Mouse (Mus musculus): Measurements from ENCODE around the gene Nudt16l1. TPM values are rescaled to one million over a fixed set of nuclear protein-coding genes. Genes with fewer than 3 reads are reported as not detected.

The Nudt16l1 gene
- polyA plus RNA-seq (2015; fragmentation: Nextera tagmentation; extraction: Ambion mirVana): 150 and 167 TPM in 2 replicates

DNA sequence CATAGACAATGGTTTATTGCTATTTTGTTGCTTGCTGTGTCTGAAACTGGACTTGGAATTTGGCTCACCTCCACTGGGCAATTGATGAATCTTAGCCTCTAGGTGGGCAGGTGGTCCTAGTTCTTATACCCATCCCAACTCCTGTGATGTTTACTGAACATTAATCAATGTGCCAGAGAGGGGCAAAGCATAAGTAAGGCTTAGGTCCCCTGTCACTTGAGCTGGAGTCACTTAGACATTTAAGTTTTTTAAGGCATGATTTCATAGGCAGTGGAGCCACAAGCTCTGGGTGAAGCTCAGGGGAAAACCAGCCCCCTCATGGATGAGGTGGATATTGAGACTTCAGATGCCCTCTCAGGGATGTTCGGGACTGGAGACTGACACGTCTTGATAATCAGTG lies at the start of gene Nudt16l1:
Gene Nudt16l1 (plus strand): TSS at position 301 of the 400 bp plus-strand sequence.
- Histone ChIP-seq H3K9me3 (no peaks in the 10 kb centered on the region), H3K27me3 (no peaks in the 10 kb centered on the region), H3K27ac (peak within 1 kb of the TSS; percentile 85), H3K9ac (peak within 1 kb of the TSS; percentile 96), H3K4me2 (peak within 1 kb of the TSS; percentile 92), H3K4me3 (peak within 1 kb of the TSS; percentile 88), H3K4me1 (peaks cover 11% of the 10 kb centered on the region), H3K36me3 (peaks cover 74% of the 10 kb centered on the region)
- no peak for ATAC-seq (ENCODE audit: borderline replicate concordance, extremely low read depth, low FRiP score, low TSS enrichment)
- 9% methylated on average over 2 of the region's 2 CpGs for WGBS

- Histone ChIP-seq H3K27ac (no peak overlapping the region), H3K9me3 (no peaks in the 10 kb centered on the region), H3K4me1 (peaks cover 51% of the 10 kb centered on the region), H3K36me3 (0 out of 2 replicates have a peak, but pooled peaks cover 5% of the 10 kb centered on the region), H3K27me3 (no peaks in the 10 kb centered on the region), H3K9ac (no peak overlapping the region), H3K4me2 (no peak overlapping the region), H3K4me3 (no peak overlapping the region)
- 36% methylated on average over 4 of the region's 4 CpGs for WGBS
- no peak for ATAC-seq (ENCODE audit: borderline replicate concordance, extremely low read depth, low FRiP score, low TSS enrichment)
Observed at GRCm38 (mm10) chr16:4890201-4890709, 48.3 kb upstream of the Nudt16l1 start.

DNA sequence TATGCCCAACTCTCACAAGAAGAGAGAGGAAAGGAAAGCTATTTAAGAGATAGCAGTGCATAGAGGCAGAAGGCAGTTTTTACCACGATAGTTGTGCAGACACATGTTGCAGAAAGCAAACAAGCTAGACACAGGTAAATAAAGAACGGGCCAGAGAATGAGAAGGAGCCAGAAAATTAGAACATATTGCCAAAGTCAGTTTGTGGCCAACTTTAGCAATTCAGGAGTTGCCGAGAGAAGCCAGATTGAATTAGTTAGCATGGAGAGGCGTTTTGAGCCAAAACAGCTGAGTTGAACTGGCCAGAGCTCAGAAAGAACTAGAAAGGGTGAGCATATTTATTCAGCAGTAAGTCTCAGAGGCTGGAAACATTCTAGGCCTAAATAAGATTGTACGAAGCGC lies 46.4 kb upstream of the Nudt16l1 start:
- Histone ChIP-seq H3K36me3 (0 out of 2 replicates have a peak, but pooled peaks cover 5% of the 10 kb centered on the region), H3K9me3 (no peaks in the 10 kb centered on the region), H3K27me3 (no peaks in the 10 kb centered on the region), H3K27ac (no peak overlapping the region), H3K4me2 (no peak overlapping the region), H3K9ac (no peak overlapping the region), H3K4me3 (no peak overlapping the region), H3K4me1 (peaks cover 50% of the 10 kb centered on the region)
- no peak for ATAC-seq (ENCODE audit: borderline replicate concordance, extremely low read depth, low FRiP score, low TSS enrichment)
- WGBS: 82% methylated on average over 6 of the region's 6 CpGs

DNA sequence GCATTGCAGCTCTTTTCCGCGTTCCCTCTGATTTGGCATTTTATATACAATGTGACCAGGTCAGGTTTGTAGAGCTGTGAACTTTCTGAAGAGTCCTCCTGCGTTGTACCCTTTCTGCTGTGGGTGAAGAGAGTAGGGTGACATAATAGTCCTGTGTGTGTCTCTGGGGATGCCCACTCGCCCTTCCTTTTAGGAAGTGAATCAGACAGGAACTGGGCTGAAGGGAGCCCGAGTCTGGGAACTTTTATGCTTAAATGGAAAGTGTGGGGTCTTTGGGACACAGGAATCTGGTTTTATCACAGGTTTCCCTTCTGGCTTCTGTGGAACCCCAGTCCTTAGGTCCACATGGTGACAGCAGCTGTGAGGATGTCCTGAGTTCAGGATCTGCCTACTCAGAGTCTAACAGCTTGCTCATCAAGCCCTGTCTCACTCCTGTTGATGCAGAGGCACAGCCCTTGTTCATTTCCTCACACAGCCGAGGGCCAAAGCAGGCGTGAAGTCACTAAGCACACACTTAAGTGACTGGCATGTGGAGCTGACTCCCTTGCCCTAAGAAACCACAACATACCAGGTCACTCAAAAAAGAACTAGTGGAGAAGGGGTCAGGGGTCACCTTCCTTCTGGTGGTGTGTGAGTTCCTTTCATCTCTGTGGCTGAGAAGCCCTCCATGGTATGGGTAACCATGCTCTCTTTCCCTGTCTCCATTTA lies 44.2 kb upstream of the Nudt16l1 start:
- Histone ChIP-seq H3K27me3 (no peaks in the 10 kb centered on the region), H3K4me3 (no peak overlapping the region), H3K9ac (no peak overlapping the region), H3K9me3 (no peaks in the 10 kb centered on the region), H3K4me2 (no peak overlapping the region), H3K27ac (no peak overlapping the region; the same call in 1 of the 2 replicates), H3K4me1 (peaks cover 37% of the 10 kb centered on the region), H3K36me3 (0 out of 2 replicates have a peak, but pooled peaks cover 5% of the 10 kb centered on the region)
- WGBS: 67% methylated on average over 7 of the region's 7 CpGs
- no peak for ATAC-seq (ENCODE audit: borderline replicate concordance, extremely low read depth, low FRiP score, low TSS enrichment)

DNA sequence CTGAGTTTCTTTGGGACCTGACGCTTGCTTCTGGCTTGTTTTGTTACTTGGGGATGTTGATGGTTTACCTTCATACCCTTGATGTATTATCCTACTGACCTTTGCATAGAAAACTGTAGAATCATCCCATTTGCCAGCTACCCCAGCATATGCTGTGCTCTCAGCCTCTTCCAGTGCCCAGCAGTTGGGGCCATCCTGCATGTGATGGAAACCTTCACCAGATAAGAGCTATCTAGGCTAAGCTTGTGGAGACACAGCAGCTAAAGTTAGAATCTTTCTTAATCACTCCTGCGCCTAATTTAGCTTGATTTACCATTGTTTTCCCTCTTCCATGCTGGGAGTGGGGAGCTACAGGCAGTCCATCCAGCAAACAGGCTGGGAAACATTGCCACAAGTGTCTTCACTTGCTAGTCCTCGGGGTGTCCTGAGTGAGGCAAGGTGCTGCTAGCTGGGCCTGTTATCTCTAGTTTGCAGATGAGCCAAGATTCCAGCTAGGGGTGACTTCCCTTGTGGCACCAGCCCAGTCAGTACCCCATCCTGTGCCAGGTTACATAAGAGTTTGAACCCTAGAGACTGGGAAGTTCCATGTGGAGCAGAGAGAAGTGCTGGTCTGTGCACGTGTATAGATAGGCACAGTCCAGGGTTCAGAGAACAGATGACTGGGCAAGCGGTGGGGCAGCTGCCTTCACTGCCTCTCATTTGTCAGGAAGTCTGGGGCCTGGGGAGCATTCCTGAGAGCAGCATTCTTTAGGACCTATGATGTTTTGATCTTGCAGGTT lies 42.1 kb upstream of the Nudt16l1 start:
- no peak for ATAC-seq (ENCODE audit: borderline replicate concordance, extremely low read depth, low FRiP score, low TSS enrichment)
- H3K27ac ChIP-seq: 0 out of 2 replicates have a peak overlapping the region, but pooled peaks have one; percentile 15
- no peak overlapping the region for H3K9ac ChIP-seq
- no peaks in the 10 kb centered on the region for H3K9me3 ChIP-seq
- H3K4me3 ChIP-seq: no peak overlapping the region
- H3K36me3 ChIP-seq: no peaks in the 10 kb centered on the region
- H3K27me3 ChIP-seq: no peaks in the 10 kb centered on the region
- peaks cover 35% of the 10 kb centered on the region; the same call in 1 of the 2 replicates for H3K4me1 ChIP-seq
- H3K4me2 ChIP-seq: no peak overlapping the region
- WGBS: 63% methylated on average over 5 of the region's 5 CpGs

GRCm38 (mm10) chr16:4897146-4897730 lies 41.3 kb upstream of the Nudt16l1 start:
- Histone ChIP-seq H3K27ac (no peak overlapping the region), H3K36me3 (no peaks in the 10 kb centered on the region), H3K9ac (no peak overlapping the region), H3K4me1 (peaks cover 39% of the 10 kb centered on the region; the same call in 1 of the 2 replicates), H3K4me2 (no peak overlapping the region), H3K4me3 (no peak overlapping the region), H3K27me3 (no peaks in the 10 kb centered on the region), H3K9me3 (no peaks in the 10 kb centered on the region)
- no peak for ATAC-seq (ENCODE audit: borderline replicate concordance, extremely low read depth, low FRiP score, low TSS enrichment)
- WGBS: 53% methylated on average over 7 of the region's 7 CpGs

GRCm38 (mm10) chr16:4898881-4899280 lies 39.7 kb upstream of the Nudt16l1 start:
- Histone ChIP-seq H3K4me2 (no peak overlapping the region), H3K36me3 (no peaks in the 10 kb centered on the region), H3K4me3 (no peak overlapping the region), H3K9me3 (no peaks in the 10 kb centered on the region), H3K9ac (no peak overlapping the region), H3K27ac (no peak overlapping the region), H3K4me1 (peaks cover 35% of the 10 kb centered on the region; the same call in 1 of the 2 replicates), H3K27me3 (no peaks in the 10 kb centered on the region)
- no peak for ATAC-seq (ENCODE audit: borderline replicate concordance, extremely low read depth, low FRiP score, low TSS enrichment)
- WGBS: 86% methylated on average over 6 of the region's 6 CpGs

- H3K4me2 ChIP-seq: no peak overlapping the region
- no peak for ATAC-seq (ENCODE audit: borderline replicate concordance, extremely low read depth, low FRiP score, low TSS enrichment)
- H3K9me3 ChIP-seq: no peaks in the 10 kb centered on the region
- H3K4me1 ChIP-seq: peaks cover 29% of the 10 kb centered on the region; the same call in 1 of the 2 replicates
- 39% methylated on average over 2 of the region's 2 CpGs for WGBS
- H3K27ac ChIP-seq: peak overlapping the region; percentile 54
- H3K36me3 ChIP-seq: no peaks in the 10 kb centered on the region
- no peak overlapping the region for H3K9ac ChIP-seq
- H3K27me3 ChIP-seq: no peaks in the 10 kb centered on the region
- no peak overlapping the region for H3K4me3 ChIP-seq
Observed at GRCm38 (mm10) chr16:4899711-4900110, 38.9 kb upstream of the Nudt16l1 start.

GRCm38 (mm10) chr16:4901167-4901566 lies 37.4 kb upstream of the Nudt16l1 start:
- WGBS: 55% methylated on average over 7 of the region's 7 CpGs
- no peak overlapping the region for H3K4me2 ChIP-seq
- H3K9ac ChIP-seq: no peak overlapping the region
- H3K27me3 ChIP-seq: no peaks in the 10 kb centered on the region
- no peak for ATAC-seq (ENCODE audit: borderline replicate concordance, extremely low read depth, low FRiP score, low TSS enrichment)
- H3K4me3 ChIP-seq: no peak overlapping the region
- H3K4me1 ChIP-seq: peaks cover 39% of the 10 kb centered on the region; the same call in 1 of the 2 replicates
- no peaks in the 10 kb centered on the region for H3K36me3 ChIP-seq
- no peak overlapping the region for H3K27ac ChIP-seq
- H3K9me3 ChIP-seq: no peaks in the 10 kb centered on the region

DNA sequence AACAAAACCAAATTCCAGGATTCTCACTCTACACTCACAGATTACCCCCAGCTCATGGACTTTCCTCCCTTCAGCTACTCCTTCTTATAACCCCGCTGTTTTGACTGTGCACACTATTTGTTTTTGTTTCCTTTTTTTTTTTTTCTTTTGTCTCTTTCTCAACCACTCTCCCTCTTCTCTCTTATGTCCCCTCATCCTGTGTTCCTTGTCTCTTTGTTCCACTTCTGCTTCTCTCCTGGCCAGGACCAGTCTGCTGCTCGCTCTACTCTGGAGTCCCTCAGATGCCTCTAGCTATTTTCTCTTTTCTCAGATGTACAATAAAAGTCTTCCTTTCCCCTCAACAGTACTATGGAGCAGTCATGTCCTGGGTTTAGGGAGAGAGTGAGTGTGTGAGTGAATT lies 36.2 kb upstream of the Nudt16l1 start:
- Histone ChIP-seq H3K4me1 (peaks cover 43% of the 10 kb centered on the region; the same call in 1 of the 2 replicates), H3K27ac (no peak overlapping the region), H3K27me3 (no peaks in the 10 kb centered on the region), H3K9me3 (no peaks in the 10 kb centered on the region), H3K36me3 (no peaks in the 10 kb centered on the region), H3K4me2 (no peak overlapping the region), H3K4me3 (no peak overlapping the region), H3K9ac (no peak overlapping the region)
- WGBS: 78% methylated on average over 2 of the region's 2 CpGs
- ATAC-seq (ENCODE audit: borderline replicate concordance, extremely low read depth, low FRiP score, low TSS enrichment): no peak

GRCm38 (mm10) chr16:4903491-4904102 lies 35.0 kb upstream of the Nudt16l1 start:
- WGBS: 57% methylated on average over 6 of the region's 6 CpGs
- ATAC-seq (ENCODE audit: borderline replicate concordance, extremely low read depth, low FRiP score, low TSS enrichment): no peak

More at GRCm38 (mm10) chr16:4903491-4904102, 35.0 kb upstream of the Nudt16l1 start:
- Histone ChIP-seq H3K36me3 (no peaks in the 10 kb centered on the region), H3K9ac (no peak overlapping the region), H3K9me3 (no peaks in the 10 kb centered on the region), H3K4me3 (no peak overlapping the region), H3K27ac (no peak overlapping the region), H3K4me2 (no peak overlapping the region), H3K27me3 (no peaks in the 10 kb centered on the region), H3K4me1 (peaks cover 47% of the 10 kb centered on the region; the same call in 1 of the 2 replicates)
